Mouse (Mus musculus): Measurements from ENCODE around the gene Methig1. TPM values are rescaled to one million over a fixed set of nuclear protein-coding genes. Genes with fewer than 3 reads are reported as not detected.

Gene Methig1
- polyA plus RNA-seq, 1 experiment from 2014 or later, result 0.18 TPM

- peak; percentile 36 for DNase-seq (ENCODE audit: low spot score)
Observed at GRCm38 (mm10) chr15:100422476-100422875, 69.5 kb downstream of the Methig1 start.

GRCm38 (mm10) chr15:100422899-100423860 is 70.2 kb downstream of the Methig1 start:
- peak; percentile 95 for DNase-seq (ENCODE audit: low spot score)

GRCm38 (mm10) chr15:100423916-100424315 is 71.0 kb downstream of the Methig1 start:
- no peak for DNase-seq (ENCODE audit: low spot score)

DNA sequence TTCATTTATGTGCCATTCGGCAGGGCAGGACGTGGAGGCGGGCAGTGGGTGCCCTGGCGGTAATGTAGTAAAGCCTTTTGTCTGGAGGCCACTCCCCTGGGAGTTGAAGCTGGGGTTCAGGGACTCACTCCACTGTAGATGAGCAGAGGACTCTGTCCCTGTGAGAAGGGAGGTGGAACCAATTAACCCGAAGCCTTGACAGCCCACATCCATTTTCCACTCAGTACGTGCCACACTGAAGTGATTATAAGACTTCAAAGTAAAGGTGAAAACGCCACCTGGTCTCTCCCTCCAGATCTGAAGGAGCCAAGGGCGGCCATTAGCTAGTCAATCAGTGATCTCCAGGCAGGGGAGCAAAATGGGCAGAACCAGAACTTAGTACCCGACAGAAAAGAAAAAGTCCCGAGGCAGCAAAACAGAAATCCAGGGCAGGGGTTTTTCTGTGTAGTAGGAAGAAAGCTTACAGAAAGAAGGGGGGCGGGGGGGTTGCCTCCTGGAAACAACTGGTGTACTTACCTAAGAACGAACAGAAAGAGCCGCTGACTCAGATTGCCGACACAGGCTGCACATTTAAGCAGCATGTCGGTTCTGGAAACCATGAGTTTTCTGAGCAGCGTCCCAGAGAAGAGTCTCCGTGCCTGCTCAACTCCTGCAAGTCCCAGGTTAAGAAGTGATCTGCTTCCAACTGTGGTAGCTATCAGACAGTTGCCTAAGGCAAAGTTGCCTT is 71.6 kb downstream of the Methig1 start, which contains the start of gene Slc11a2:
Slc11a2 (minus strand) TSS at position 677 of the 727 bp plus-strand sequence.
- no peak for DNase-seq (ENCODE audit: low spot score)

- no peak for DNase-seq (ENCODE audit: low spot score)
Observed at GRCm38 (mm10) chr15:100428296-100428905, 75.5 kb downstream of the Methig1 start.

- DNase-seq (ENCODE audit: low spot score), result no peak
Observed at GRCm38 (mm10) chr15:100429959-100430565, 77.1 kb downstream of the Methig1 start.

- no peak for DNase-seq (ENCODE audit: low spot score)
Observed at GRCm38 (mm10) chr15:100433234-100433633, 80.3 kb downstream of the Methig1 start.

Other genes with a start within 250 kb of the Methig1 start
- 47.5 and 66.9 TPM in 2 replicates for gene Atf1, start 125.3 kb upstream of the Methig1 start, polyA plus RNA-seq (2015; fragmentation: Nextera tagmentation; extraction: Ambion mirVana)
- gene Tmprss12, start 72.3 kb upstream of the Methig1 start, polyA plus RNA-seq (2015; fragmentation: Nextera tagmentation; extraction: Ambion mirVana), result not detected in 2 replicates
- gene Mettl7a1, start 49.0 kb upstream of the Methig1 start, polyA plus RNA-seq (2015; fragmentation: Nextera tagmentation; extraction: Ambion mirVana), result 4.4 and 6.4 TPM in 2 replicates
- gene Mettl7a3, start 18.2 kb upstream of the Methig1 start, polyA plus RNA-seq (2015; fragmentation: Nextera tagmentation; extraction: Ambion mirVana), result 0.13 TPM in 1 of 2 replicates, not detected in the other
- not detected in 2 replicates for gene Mettl7a2, start 51 bp downstream of the Methig1 start, polyA plus RNA-seq (2015; fragmentation: Nextera tagmentation; extraction: Ambion mirVana)
- gene Higd1c, start 11.4 kb downstream of the Methig1 start, polyA plus RNA-seq (2015; fragmentation: Nextera tagmentation; extraction: Ambion mirVana), result not detected in 2 replicates
- gene Gm5475, start 69.0 kb downstream of the Methig1 start, polyA plus RNA-seq (2015; fragmentation: Nextera tagmentation; extraction: Ambion mirVana), result 0.16 and 0.18 TPM in 2 replicates
- gene Slc11a2, start 71.9 kb downstream of the Methig1 start, polyA plus RNA-seq (2015; fragmentation: Nextera tagmentation; extraction: Ambion mirVana), result 23.8 and 27.3 TPM in 2 replicates
- 25.2 and 26.3 TPM in 2 replicates for gene Letmd1, start 115.9 kb downstream of the Methig1 start, polyA plus RNA-seq (2015; fragmentation: Nextera tagmentation; extraction: Ambion mirVana)
- 6.3 and 6.6 TPM in 2 replicates for gene Csrnp2, start 142.3 kb downstream of the Methig1 start, polyA plus RNA-seq (2015; fragmentation: Nextera tagmentation; extraction: Ambion mirVana)
- 7.0 and 8.4 TPM in 2 replicates for gene Tfcp2, start 198.9 kb downstream of the Methig1 start, polyA plus RNA-seq (2015; fragmentation: Nextera tagmentation; extraction: Ambion mirVana)
- gene Pou6f1, start 246.8 kb downstream of the Methig1 start, polyA plus RNA-seq (2015; fragmentation: Nextera tagmentation; extraction: Ambion mirVana), result 18.7 and 21.6 TPM in 2 replicates